Mouse (Mus musculus) T-helper 1 cell (primary cell): ENCODE measurements around the gene Gpsm3.
"Not testable (repeated sequence)": the region's sequence is repeated elsewhere in the genome, so short reads cannot be mapped to it uniquely, and the experiment has no call there.

Source experiments
- in situ Hi-C: fragments of 300-600 bp; cut with MboI, MseI; formaldehyde crosslinking; loops from one replicate; pipeline ENCODE4 v1.15.1; 2025; ENCODE audit warnings: high pct_unique_total_duplicates

The Gpsm3 gene

GRCm38 (mm10) chr17:34589681-34590101 lies at the start of gene Gpsm3:
TSS of gene Gpsm3 (plus strand) at chr17:34589806.
- in situ Hi-C loops = no loop called here

- in situ Hi-C loops = not testable (repeated sequence)
These were observed 46.0 kb upstream of the Gpsm3 start for GRCm38 (mm10) chr17:34543567-34543966.

- in situ Hi-C loops = no loop called here
These were observed 42.8 kb upstream of the Gpsm3 start for GRCm38 (mm10) chr17:34546797-34547196.

GRCm38 (mm10) chr17:34547601-34548000 lies 42.0 kb upstream of the Gpsm3 start:
- in situ Hi-C loops = no loop called here

GRCm38 (mm10) chr17:34549156-34549555 lies 40.5 kb upstream of the Gpsm3 start:
- in situ Hi-C loops = no loop called here

GRCm38 (mm10) chr17:34549843-34550242 lies 39.8 kb upstream of the Gpsm3 start:
- in situ Hi-C loops = no loop called here

GRCm38 (mm10) chr17:34555483-34555882 lies 34.1 kb upstream of the Gpsm3 start:
- in situ Hi-C loops = no loop called here

- in situ Hi-C loops = no loop called here
These were observed 33.2 kb upstream of the Gpsm3 start for GRCm38 (mm10) chr17:34556406-34556805.

- in situ Hi-C loops = no loop called here
These were observed 32.2 kb upstream of the Gpsm3 start for GRCm38 (mm10) chr17:34557411-34557810.

- in situ Hi-C loops = no loop called here
These were observed 30.5 kb upstream of the Gpsm3 start for GRCm38 (mm10) chr17:34559116-34559515.

- in situ Hi-C loops = no loop called here
These were observed 29.7 kb upstream of the Gpsm3 start for GRCm38 (mm10) chr17:34559895-34560294.

- in situ Hi-C loops = no loop called here
These were observed 29.2 kb upstream of the Gpsm3 start for GRCm38 (mm10) chr17:34560438-34560837.

- in situ Hi-C loops = no loop called here
These were observed 28.4 kb upstream of the Gpsm3 start for GRCm38 (mm10) chr17:34561200-34561599.

GRCm38 (mm10) chr17:34562595-34562994 lies 27.0 kb upstream of the Gpsm3 start:
- in situ Hi-C loops = no loop called here

GRCm38 (mm10) chr17:34563354-34563753 lies 26.3 kb upstream of the Gpsm3 start:
- in situ Hi-C loops = no loop called here

- in situ Hi-C loops = no loop called here
These were observed 25.6 kb upstream of the Gpsm3 start, which contains the start of gene Notch4 for GRCm38 (mm10) chr17:34564003-34564421. TSS of gene Notch4 (plus strand) at chr17:34564268.

GRCm38 (mm10) chr17:34564796-34565195 lies 24.8 kb upstream of the Gpsm3 start:
- in situ Hi-C loops = loop anchor here (5.0 kb wide), 2 partner anchors 53 to 248 kb away; partner anchors contain the start of gene Egfl8

GRCm38 (mm10) chr17:34567311-34567710 lies 22.3 kb upstream of the Gpsm3 start:
- in situ Hi-C loops = loop anchor here (5.0 kb wide), 2 partner anchors 50 to 245 kb away; partner anchors contain the start of gene Egfl8

GRCm38 (mm10) chr17:34568421-34568820 lies 21.2 kb upstream of the Gpsm3 start:
- in situ Hi-C loops = loop anchor here (5.0 kb wide), 2 partner anchors 49 to 244 kb away; partner anchors contain the start of gene Egfl8

GRCm38 (mm10) chr17:34569919-34570318 lies 19.7 kb upstream of the Gpsm3 start:
- in situ Hi-C loops = loop anchor here (5.0 kb wide), 2 partner anchors 47 to 242 kb away; partner anchors contain the start of gene Egfl8

GRCm38 (mm10) chr17:34571875-34572274 lies 17.7 kb upstream of the Gpsm3 start:
- in situ Hi-C loops = no loop called here

GRCm38 (mm10) chr17:34572361-34572760 lies 17.2 kb upstream of the Gpsm3 start:
- in situ Hi-C loops = no loop called here

- in situ Hi-C loops = no loop called here
These were observed 13.0 kb upstream of the Gpsm3 start for GRCm38 (mm10) chr17:34576577-34576976.

- in situ Hi-C loops = no loop called here
These were observed 11.5 kb upstream of the Gpsm3 start for GRCm38 (mm10) chr17:34578070-34578469.
